Mouse (Mus musculus) left cerebral cortex, postnatal 10 days (tissue): ENCODE measurements around the gene Arhgap32. TPM values are rescaled to one million over a fixed set of nuclear protein-coding genes. Genes with fewer than 3 reads are reported as not detected.

Source experiments
- DNase-seq, 2 experiments: peaks; one replicate each; pipeline ENCODE4 v3.0.0; 2021 to 2022; ENCODE audit warnings: low spot score in 2 of 2, mixed read lengths in 1 of 2; ENCODE audit errors: extremely low spot score in 1 of 2
- intact Hi-C: fragments of 180-260 bp; cut with DNase I; formaldehyde crosslinking; loops from one replicate; pipeline ENCODE4 v1.15.1; 2025
- total RNA-seq, 2 experiments: library from RNA; stranded (reverse); gene quantifications; 2 replicates each; pipeline ENCODE4 v1.2.3; 2021

Gene Arhgap32
- total RNA-seq, 2 experiments from 2014 or later = 277 to 288 TPM

DNA sequence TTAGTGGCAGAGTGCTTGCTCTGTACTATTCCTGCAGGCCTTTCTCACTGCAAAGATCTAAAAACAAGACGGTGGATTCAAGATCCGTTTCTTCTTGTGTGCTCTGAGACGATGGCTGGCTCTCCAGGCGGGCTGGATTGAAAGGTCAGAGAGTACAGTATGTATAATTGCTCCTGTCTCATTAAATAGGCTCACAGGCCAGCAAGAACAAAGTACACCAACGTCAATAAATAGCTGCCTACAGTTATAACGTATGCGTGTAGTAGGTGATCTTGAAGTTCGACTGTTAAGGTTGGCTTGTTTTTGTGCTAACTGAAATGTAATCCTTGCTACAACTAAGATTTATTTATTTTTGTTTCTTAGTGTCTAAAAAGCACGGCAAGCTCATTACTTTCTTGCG is 123.0 kb downstream of the Arhgap32 start:
- intact Hi-C loops = no loop called here
- DNase-seq = no peak

- DNase-seq = no peak
- intact Hi-C loops = no loop called here
These were observed 123.5 kb downstream of the Arhgap32 start for GRCm38 (mm10) chr9:32239427-32239826.

GRCm38 (mm10) chr9:32240449-32240848 is 124.5 kb downstream of the Arhgap32 start:
- intact Hi-C loops = no loop called here
- no peak for DNase-seq

DNA sequence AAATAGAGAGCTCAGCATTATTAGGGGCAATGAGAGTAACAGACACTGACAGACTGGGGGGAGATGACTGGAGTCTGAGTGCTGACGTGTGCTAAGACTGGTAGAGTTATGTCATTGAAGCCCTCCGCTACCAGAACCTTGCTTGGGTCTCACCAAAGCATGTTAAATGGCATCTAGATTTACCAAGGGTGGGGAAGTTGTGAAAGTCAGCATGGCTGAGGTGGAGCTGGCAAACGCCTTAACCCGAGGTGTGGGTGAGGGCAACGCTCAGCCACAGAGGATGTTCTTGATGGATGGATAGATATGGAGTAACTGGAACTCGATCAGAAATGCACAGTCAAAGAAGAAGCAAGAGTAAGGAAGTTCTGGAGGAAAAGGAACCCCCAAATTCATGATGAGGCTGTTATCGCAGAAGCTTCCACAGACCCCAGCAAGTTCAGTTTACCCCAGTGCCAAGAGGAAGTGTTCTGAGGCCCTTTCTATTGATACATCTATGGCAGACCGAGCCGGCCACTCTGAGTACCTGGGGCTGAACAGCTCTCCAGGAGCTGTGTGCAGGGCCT is 125.8 kb downstream of the Arhgap32 start:
- intact Hi-C loops = no loop called here
- DNase-seq = no peak

DNA sequence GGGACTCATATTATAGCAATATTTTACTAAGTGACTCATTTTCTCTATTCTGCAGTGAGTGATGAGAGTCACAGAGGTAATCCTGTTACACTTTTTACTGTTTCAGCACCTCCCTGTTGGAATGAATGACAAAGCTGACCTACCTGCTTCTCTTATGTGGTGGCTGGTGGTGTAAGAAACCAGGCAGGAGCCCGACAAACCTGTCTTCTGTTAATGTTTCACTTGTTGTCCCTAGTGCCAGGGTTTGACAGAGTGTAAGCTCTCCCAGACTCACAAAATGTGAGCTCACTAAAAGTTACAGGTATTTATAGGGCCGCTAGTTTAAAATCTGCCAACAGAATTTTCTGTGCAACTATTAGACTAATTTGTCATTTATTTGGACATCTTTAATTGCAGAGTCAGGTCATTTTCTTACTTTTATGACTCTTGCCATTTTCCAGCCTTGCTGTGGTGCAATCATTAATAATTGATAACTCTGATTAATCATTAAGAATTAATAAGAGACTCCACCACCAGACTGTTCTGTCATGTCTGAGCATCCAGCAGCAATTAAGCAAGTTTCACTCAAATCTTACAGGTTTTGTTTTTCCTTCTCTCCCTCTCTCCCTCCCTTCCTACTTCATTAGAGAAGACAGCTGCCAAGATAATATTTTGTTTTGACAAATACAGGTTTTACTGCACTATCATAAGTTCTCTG is 127.1 kb downstream of the Arhgap32 start:
- no peak for DNase-seq
- intact Hi-C loops = no loop called here

DNA sequence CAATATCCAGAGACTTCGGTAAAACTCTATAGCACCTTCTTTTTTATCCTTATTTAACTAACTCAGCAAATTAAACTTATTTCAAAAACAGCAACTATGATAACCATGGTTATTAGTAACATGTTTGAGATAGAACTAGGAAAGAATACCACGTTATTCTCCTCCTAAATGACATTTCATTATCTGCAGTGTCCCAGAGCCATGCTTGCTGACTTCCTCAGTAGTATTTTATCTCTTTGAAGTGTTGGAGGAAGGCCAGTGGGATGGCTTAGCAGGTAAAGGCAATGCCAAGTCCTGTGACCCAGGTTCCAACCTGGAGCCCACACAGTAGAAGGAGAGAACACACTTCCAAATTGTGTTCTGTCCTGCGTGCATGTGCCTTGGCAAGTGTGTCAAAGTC is 129.3 kb downstream of the Arhgap32 start:
- DNase-seq = no peak
- intact Hi-C loops = no loop called here

- intact Hi-C loops = no loop called here
These were observed 130.3 kb downstream of the Arhgap32 start for GRCm38 (mm10) chr9:32246123-32246716.

GRCm38 (mm10) chr9:32250486-32250885 is 134.6 kb downstream of the Arhgap32 start:
- no peak for DNase-seq
- intact Hi-C loops = no loop called here

More at GRCm38 (mm10) chr9:32246123-32246716, 130.3 kb downstream of the Arhgap32 start:
- DNase-seq = no peak

DNA sequence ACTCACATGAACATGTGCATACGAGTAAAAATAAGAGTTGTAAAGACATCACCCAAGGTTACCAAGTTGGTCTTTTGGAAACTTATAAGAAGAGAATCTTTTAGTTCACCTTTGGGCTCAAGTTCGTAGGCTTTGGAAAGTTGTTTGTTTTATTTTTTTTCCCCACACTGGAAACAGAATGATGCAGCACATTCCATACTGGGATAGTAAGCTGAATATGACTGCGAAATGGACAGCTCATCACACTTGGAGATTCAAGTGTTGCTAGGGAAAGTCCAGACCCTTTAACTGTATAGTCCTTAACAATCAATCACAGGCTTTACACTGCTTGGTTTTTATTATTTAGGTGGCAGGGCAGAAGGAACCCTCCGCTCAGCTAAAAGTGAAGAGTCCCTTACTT is 137.8 kb downstream of the Arhgap32 start:
- intact Hi-C loops = no loop called here
- no peak for DNase-seq

DNA sequence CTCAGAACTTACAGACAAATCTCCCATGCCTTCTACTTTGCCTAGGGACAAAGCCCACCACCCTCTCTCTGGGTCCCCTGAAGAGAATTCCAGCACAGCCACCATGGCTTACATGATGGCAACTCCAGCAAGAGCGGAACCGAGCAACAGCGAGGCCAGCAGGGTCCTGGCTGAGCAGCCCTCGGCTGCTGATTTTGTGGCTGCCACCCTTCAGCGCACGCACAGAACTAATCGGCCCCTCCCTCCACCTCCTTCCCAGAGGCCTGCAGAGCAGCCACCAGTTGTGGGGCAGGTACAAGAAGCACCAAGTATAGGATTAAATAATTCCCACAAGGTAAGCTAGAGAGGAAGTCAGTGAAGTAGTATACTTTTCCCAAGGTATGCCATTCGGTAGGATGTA is 141.4 kb downstream of the Arhgap32 start:
- intact Hi-C loops = no loop called here
- DNase-seq = no peak

- intact Hi-C loops = no loop called here
- DNase-seq = no peak
These were observed 141.9 kb downstream of the Arhgap32 start for GRCm38 (mm10) chr9:32257882-32258281.

DNA sequence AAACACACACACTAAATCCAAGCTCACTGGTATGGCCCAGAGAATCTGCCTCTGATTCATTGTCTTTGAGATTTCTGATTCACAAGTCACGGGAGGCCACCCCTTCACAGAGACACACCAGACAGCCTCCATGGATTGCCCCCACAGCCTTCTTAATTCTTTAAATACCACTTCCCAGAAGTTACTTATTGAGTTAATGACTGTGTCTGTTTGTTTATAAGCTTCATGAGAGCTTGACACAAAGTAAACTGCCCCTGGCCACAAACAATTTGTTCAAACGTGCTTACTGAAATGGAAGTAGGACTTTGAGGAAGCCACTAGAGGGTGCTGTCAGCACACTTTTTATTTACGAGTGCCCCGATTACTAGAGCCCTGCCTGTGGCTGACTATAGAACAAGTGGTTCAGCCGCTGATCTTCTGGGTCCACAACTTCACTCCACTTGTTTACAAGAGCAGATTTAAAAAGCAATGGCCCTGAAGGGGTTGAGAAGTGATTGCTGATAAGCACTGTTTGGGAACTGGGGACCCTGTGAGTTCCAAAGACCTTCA is 156.0 kb downstream of the Arhgap32 start:
- DNase-seq = peak; percentile 66 to 71
- intact Hi-C loops = loop anchor here (2.0 to 10.0 kb wide), 3 partner anchors 79 to 820 kb away; no protein-coding TSS in a partner anchor

DNA sequence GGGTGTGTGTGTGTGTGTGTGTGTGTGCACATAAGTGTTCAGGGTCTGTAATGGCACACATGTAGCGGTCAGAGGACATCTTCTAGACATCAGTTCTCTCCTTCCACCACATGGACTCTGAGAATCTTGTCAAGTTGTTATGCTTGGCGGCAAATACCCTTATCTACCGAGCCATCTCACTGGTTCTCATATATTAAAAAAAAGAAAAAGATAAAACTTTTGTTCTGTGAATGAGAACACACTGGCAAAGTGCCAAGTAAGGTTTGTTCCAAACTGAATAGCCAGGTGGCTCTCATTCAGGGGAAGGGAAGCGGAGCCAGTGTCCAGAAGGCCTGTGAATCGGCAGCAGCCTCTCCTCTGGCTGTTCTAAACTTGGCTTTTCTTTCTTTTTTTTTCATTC is 162.1 kb downstream of the Arhgap32 start:
- DNase-seq = no peak
- intact Hi-C loops = loop anchor here (10.0 kb wide), 1 partner anchor 307 kb away; no protein-coding TSS in a partner anchor

GRCm38 (mm10) chr9:32279789-32280188 is 163.9 kb downstream of the Arhgap32 start:
- DNase-seq = no peak
- intact Hi-C loops = loop anchor here (10.0 kb wide), 1 partner anchor 305 kb away; no protein-coding TSS in a partner anchor

- no peak for DNase-seq
These were observed 164.5 kb downstream of the Arhgap32 start for GRCm38 (mm10) chr9:32280456-32280855.

GRCm38 (mm10) chr9:32283591-32283990 is 167.7 kb downstream of the Arhgap32 start:
- no peak for DNase-seq
- intact Hi-C loops = no loop called here

More at GRCm38 (mm10) chr9:32280456-32280855, 164.5 kb downstream of the Arhgap32 start:
- intact Hi-C loops = no loop called here

DNA sequence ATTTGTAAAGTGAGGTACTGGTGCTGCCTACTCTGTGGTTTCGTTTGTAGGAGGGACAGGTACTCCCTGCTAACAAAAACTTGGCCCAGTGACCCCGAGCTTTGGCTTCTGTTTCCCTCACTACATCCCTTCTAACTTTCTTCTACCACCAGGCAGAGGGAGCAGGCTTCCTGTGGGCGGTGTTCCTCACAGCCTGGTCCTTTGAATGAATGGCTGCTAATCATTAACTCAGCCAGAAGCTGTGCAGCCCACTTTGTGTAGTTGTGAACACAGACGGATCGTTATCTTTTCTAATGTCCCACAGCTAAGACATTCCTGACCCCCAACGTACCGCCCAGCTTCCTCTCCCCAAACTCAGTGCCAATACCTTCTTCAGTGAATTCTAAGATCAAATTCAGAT is 175.7 kb downstream of the Arhgap32 start:
- DNase-seq = no peak
- intact Hi-C loops = no loop called here

GRCm38 (mm10) chr9:32292686-32293085 is 176.8 kb downstream of the Arhgap32 start:
- no peak for DNase-seq
- intact Hi-C loops = no loop called here

DNA sequence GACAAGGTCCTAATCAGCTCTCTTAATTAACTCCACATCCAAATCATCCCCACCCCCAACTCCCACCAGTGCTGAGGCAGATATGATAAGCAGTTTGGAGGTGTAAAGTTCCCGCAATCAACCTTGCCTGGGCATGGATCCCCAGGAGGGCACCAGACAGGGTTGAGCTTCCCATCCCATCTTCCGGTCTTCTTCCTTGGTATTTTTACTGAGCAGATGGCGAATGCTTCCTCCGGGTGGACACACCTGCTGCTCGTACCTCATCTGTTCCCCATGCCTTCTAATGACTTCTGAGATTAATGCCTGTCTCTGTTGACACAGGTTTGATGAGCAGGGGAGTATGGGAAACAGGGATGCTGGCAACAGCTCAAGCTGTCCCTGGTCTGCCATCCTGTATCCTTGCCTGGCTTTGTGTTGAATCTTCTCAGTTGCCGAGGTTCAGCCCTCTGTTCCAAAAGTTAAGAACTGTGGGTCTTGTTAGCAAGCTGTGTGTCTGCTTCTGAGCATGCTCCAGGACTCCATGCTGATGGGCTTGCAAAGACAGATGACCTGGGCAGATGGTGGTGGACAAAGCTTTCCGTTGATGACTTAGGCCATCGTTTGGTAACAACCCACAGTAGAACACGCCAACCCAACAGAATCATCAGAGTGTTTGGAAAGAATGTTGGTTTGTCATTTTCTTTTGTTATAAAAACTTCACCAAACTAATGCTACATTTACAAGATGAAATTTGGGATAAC is 179.3 kb downstream of the Arhgap32 start:
- intact Hi-C loops = no loop called here
- DNase-seq = no peak
